Comparison of ENCODE assay signal across 26 mouse cellular contexts in the genomic region with DNA sequence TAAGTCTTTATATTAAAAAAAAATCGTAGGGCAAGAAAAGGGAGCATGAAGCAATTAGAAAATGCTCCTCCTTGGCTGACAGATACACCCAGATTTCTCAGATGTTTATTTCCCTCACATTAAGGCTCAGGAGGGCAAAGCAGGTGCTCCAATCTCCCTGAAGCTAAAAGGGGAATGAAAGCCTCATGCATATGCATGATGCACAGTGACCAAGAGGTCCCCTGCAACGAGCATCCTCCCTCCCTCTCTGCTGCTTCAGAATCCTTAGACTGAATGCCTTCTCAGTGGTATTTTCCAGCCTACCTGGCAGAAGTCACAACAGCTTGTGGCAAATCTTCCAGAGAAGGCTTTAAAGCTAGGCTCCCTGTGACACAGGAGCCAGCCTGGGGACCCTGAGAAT. TPM values are rescaled to one million over a fixed set of nuclear protein-coding genes. Genes with fewer than 3 reads are reported as not detected.
DNase-seq lines count a peak whose midpoint lies in the region; ATAC-seq lines count a peak whose summit lies in the region.
"Had no signal": no experiment of that assay in that cellular context is flagged by ENCODE, and none has a peak within 500 bp of the region (broad histone marks: within the 10 kb centered on the region; RNA-seq: fewer than 3 reads in every experiment).

No protein-coding gene starts in this region.

- peak; percentile 63 for ATAC-seq in forebrain, embryonic 16.5 days
- peak; percentile 78; the same call in 1 of the 2 replicates for ATAC-seq in neural tube, embryonic 13.5 days (ENCODE audit: low read depth)
- ATAC-seq in activated CD4-positive, CD25-positive, alpha-beta regulatory T cell, adult 4 months: no peak
- no peak for ATAC-seq in frontal cortex, adult (ENCODE audit: low TSS enrichment)
- ATAC-seq: Patski had no signal

- intact Hi-C loops in left cerebral cortex, postnatal 4 days (cut with DNase I): no loop called here

- H3K4me3 ChIP-seq in forebrain, embryonic 16.5 days (replicated peaks; ENCODE audit: low read length): no peak overlapping the region
- H3K4me3 ChIP-seq in midbrain, embryonic 10.5 days: no peak overlapping the region
- H3K4me3 ChIP-seq in neural tube, embryonic 13.5 days: no peak overlapping the region
- H3K4me3 ChIP-seq: heart, embryonic 15.5 days; limb, embryonic 15.5 days; myocyte had no signal

- no peaks in the 10 kb centered on the region for H3K27me3 ChIP-seq in forebrain, embryonic 16.5 days (replicated peaks; ENCODE audit: control insufficient read depth, insufficient read depth, low read length)
- H3K27me3 ChIP-seq in midbrain, embryonic 10.5 days (ENCODE audit: low read depth, poor library complexity, severe bottlenecking): no peaks in the 10 kb centered on the region
- H3K27me3 ChIP-seq in neural tube, embryonic 13.5 days: no peaks in the 10 kb centered on the region
- H3K27me3 ChIP-seq: heart, embryonic 15.5 days; limb, embryonic 15.5 days; Patski had no signal

- no peaks in the 10 kb centered on the region for H3K36me3 ChIP-seq in forebrain, embryonic 16.5 days (ENCODE audit: control insufficient read depth, insufficient read depth)
- no peaks in the 10 kb centered on the region for H3K36me3 ChIP-seq in midbrain, embryonic 10.5 days
- H3K36me3 ChIP-seq in neural tube, embryonic 13.5 days: no peaks in the 10 kb centered on the region
- H3K36me3 ChIP-seq: heart, embryonic 15.5 days; limb, embryonic 15.5 days had no signal

- 9% methylated on average over 2 of the region's 2 CpGs for WGBS in forebrain, embryonic 16.5 days
- WGBS in midbrain, embryonic 10.5 days: 33% methylated on average over 2 of the region's 2 CpGs
- 24% methylated on average over 2 of the region's 2 CpGs for WGBS in neural tube, embryonic 13.5 days

- H3K9me3 ChIP-seq in forebrain, embryonic 16.5 days (ENCODE audit: control insufficient read depth, low read length): no peaks in the 10 kb centered on the region
- H3K9me3 ChIP-seq in midbrain, embryonic 10.5 days (replicated peaks): no peaks in the 10 kb centered on the region
- no peaks in the 10 kb centered on the region for H3K9me3 ChIP-seq in neural tube, embryonic 13.5 days
- H3K9me3 ChIP-seq: heart, embryonic 15.5 days; limb, embryonic 15.5 days had no signal

- H3K4me2 ChIP-seq in forebrain, embryonic 16.5 days (ENCODE audit: low read length): no peak overlapping the region
- peak overlapping the region; percentile 46; the same call in 1 of the 2 replicates for H3K4me2 ChIP-seq in neural tube, embryonic 13.5 days
- H3K4me2 ChIP-seq: heart, embryonic 15.5 days; limb, embryonic 15.5 days had no signal

- H3K27ac ChIP-seq in forebrain, embryonic 16.5 days (ENCODE audit: low read length): no peak overlapping the region
- H3K27ac ChIP-seq in midbrain, embryonic 10.5 days (replicated peaks): peak overlapping the region; percentile 42; the same call in 1 of the 2 replicates
- peak overlapping the region; percentile 53 for H3K27ac ChIP-seq in neural tube, embryonic 13.5 days (replicated peaks)
- H3K27ac ChIP-seq: heart, embryonic 15.5 days; limb, embryonic 15.5 days had no signal

- H3K9ac ChIP-seq in forebrain, embryonic 16.5 days (replicated peaks; ENCODE audit: low read depth, low read length): no peak overlapping the region
- H3K9ac ChIP-seq in neural tube, embryonic 13.5 days: 0 out of 2 replicates have a peak overlapping the region, but pooled peaks have one; percentile 12
- H3K9ac ChIP-seq: heart, embryonic 15.5 days; limb, embryonic 15.5 days had no signal

- H3K4me1 ChIP-seq in forebrain, embryonic 16.5 days (replicated peaks; ENCODE audit: control insufficient read depth, insufficient read depth, low read length): peaks cover 6% of the 10 kb centered on the region
- H3K4me1 ChIP-seq in midbrain, embryonic 10.5 days: peaks cover 20% of the 10 kb centered on the region
- H3K4me1 ChIP-seq in neural tube, embryonic 13.5 days (replicated peaks): peaks cover 17% of the 10 kb centered on the region
- H3K4me1 ChIP-seq: heart, embryonic 15.5 days had no signal

- peak; percentile 21 for DNase-seq in left cerebral cortex, postnatal 4 days
- no peak for DNase-seq in left cerebral cortex, adult 11 months (ENCODE audit: low spot score)
- DNase-seq in midbrain, embryonic 10.5 days (ENCODE audit: low spot score): no peak
- DNase-seq in gastrocnemius, postnatal 25 days: no peak
- DNase-seq: adrenal gland, postnatal 36 days; kidney, adult 2 months; kidney, postnatal 36 days; lung, postnatal 10 days; thymus, postnatal 36 days had no signal

RNA-seq across cellular contexts. Expression of a gene that starts 16.4 kb away (rescaled TPM):
- total RNA-seq in left cerebral cortex, postnatal 4 days (2021): not detected
- polyA plus RNA-seq in forebrain, embryonic 16.5 days (2015; fragmentation: Nextera tagmentation; extraction: Ambion mirVana): not detected in 2 replicates
- not detected in 2 replicates for polyA plus RNA-seq in midbrain, embryonic 10.5 days (2016; fragmentation: Nextera tagmentation; extraction: Ambion mirVana)
- polyA plus RNA-seq in neural tube, embryonic 13.5 days (2015; fragmentation: Nextera tagmentation; extraction: Ambion mirVana): not detected in 2 replicates
- not detected for polyA plus RNA-seq in activated CD4-positive, CD25-positive, alpha-beta regulatory T cell, adult 4 months (2017; shearing (Covaris generic))
- not detected for total RNA-seq in gastrocnemius, postnatal 25 days (2021)
- total RNA-seq: adrenal gland, postnatal 36 days; hematopoietic stem cell, adult 5-6 weeks; layer of hippocampus, postnatal 10 days; left cerebral cortex, postnatal 14 days; megakaryocyte, adult 5-6 weeks had no signal
- polyA plus RNA-seq: C2C12; frontal cortex, adult 2 months; gonadal fat pad, adult 2 months; heart, embryonic 15.5 days; kidney, adult 2 months; limb, embryonic 15.5 days; liver, embryonic 16.5 days; myocyte; Patski; testis, adult 2 months had no signal

Comparison
In these comparisons a context has a peak if more than half of its experiments do, and no peak if none do; other contexts are left out.
1. ATAC-seq: peak in forebrain, embryonic 16.5 days (single experiment) and neural tube, embryonic 13.5 days (single experiment); none in activated CD4-positive, CD25-positive, alpha-beta regulatory T cell, adult 4 months (single experiment) and frontal cortex, adult (single experiment).